Mouse (Mus musculus) bone marrow, adult 2 months (tissue): ENCODE data around the gene Ndufs4. TPM values are rescaled to one million over a fixed set of nuclear protein-coding genes. Genes with fewer than 3 reads are reported as not detected.
"Not testable (repeated sequence)": the region's sequence is repeated elsewhere in the genome, so short reads cannot be mapped to it uniquely, and the experiment has no call there.

Experiments
- H3K27ac ChIP-seq: fragments of 200-500 bp; 2 replicates; pipeline ENCODE4 v1.5.1; 2012; ENCODE audit warnings: low read depth, mild to moderate bottlenecking, control low read depth, inconsistent platforms, low read length; ENCODE audit not compliant: control insufficient read depth, poor library complexity, insufficient read depth
- H3K4me1 ChIP-seq: fragments of 200-500 bp; 2 replicates; pipeline ENCODE4 v1.6.1; 2011; ENCODE audit warnings: low read length; ENCODE audit not compliant: control insufficient read depth, insufficient read depth
- H3K4me3 ChIP-seq: fragments of 200-500 bp; replicated peaks from 2 replicates; pipeline ENCODE3; 2011; ENCODE audit warnings: mild to moderate bottlenecking, low read depth, low read length, control low read depth; ENCODE audit not compliant: control insufficient read depth
- CTCF ChIP-seq: fragments of 200-500 bp; IDR thresholded peaks from 2 replicates; pipeline ENCODE4 v1.5.1; 2011; ENCODE audit warnings: low read length, control low read depth; ENCODE audit not compliant: control insufficient read depth, insufficient read depth
- POLR2A ChIP-seq: fragments of 200-500 bp; IDR thresholded peaks from 2 replicates; pipeline ENCODE4 v1.6.1; 2011; ENCODE audit warnings: low read depth, mild to moderate bottlenecking, control low read depth, low read length, borderline replicate concordance; ENCODE audit not compliant: control insufficient read depth
- WGBS: fragments of 180-500 bp; shearing (Covaris S2); methylation state at CpG from one replicate; pipeline ENCODE4 v1.1.7; 2018; 5-methylcytosine and 5-hydroxymethylcytosine counted together
- polyA plus RNA-seq: library from polyadenylated mRNA; stranded (reverse); fragments of >200 nt; gene quantifications from 2 replicates; pipeline ENCODE4 v1.2.4, GENCODE M21; 2011; ENCODE audit warnings: low replicate concordance; ENCODE audit not compliant: missing spikeins, insufficient read depth, insufficient read length

Gene Ndufs4
- polyA plus RNA-seq, 1 experiment: 93.8 TPM

GRCm38 (mm10) chr13:114310591-114310990 is 77.5 kb downstream of the Ndufs4 start:
- TF ChIP-seq CTCF (no peak), POLR2A (no peak)
- H3K27ac ChIP-seq: no peak overlapping the region
- H3K4me3 ChIP-seq: no peak overlapping the region
- no peaks in the 10 kb centered on the region; the same call in 1 of the 2 replicates for H3K4me1 ChIP-seq
- 88% methylated on average over 11 of the region's 11 CpGs for WGBS

- WGBS: 88% methylated on average over 7 of the region's 7 CpGs
- no peak overlapping the region for H3K27ac ChIP-seq
- H3K4me3 ChIP-seq: no peak overlapping the region
- no peaks in the 10 kb centered on the region; the same call in 1 of the 2 replicates for H3K4me1 ChIP-seq
- TF ChIP-seq CTCF: no peak
- no peak for TF ChIP-seq POLR2A
Measured at GRCm38 (mm10) chr13:114304684-114305083, 83.4 kb downstream of the Ndufs4 start.

- TF ChIP-seq CTCF: no peak
- no peak for TF ChIP-seq POLR2A
- H3K4me1 ChIP-seq: no peaks in the 10 kb centered on the region; the same call in 1 of the 2 replicates
- H3K4me3 ChIP-seq: no peak overlapping the region
- H3K27ac ChIP-seq: no peak overlapping the region
- WGBS: 90% methylated on average over 4 of the region's 4 CpGs
Measured at GRCm38 (mm10) chr13:114303466-114304175, 84.4 kb downstream of the Ndufs4 start.

GRCm38 (mm10) chr13:114297761-114298160 is 90.3 kb downstream of the Ndufs4 start:
- WGBS: 82% methylated on average over 3 of the region's 3 CpGs
- no peak overlapping the region for H3K4me3 ChIP-seq
- H3K4me1 ChIP-seq: no peaks in the 10 kb centered on the region; the same call in 1 of the 2 replicates
- TF ChIP-seq CTCF (no peak), POLR2A (no peak)
- no peak overlapping the region for H3K27ac ChIP-seq

GRCm38 (mm10) chr13:114296556-114296955 is 91.5 kb downstream of the Ndufs4 start:
- Histone ChIP-seq H3K4me1 (no peaks in the 10 kb centered on the region; the same call in 1 of the 2 replicates), H3K4me3 (no peak overlapping the region), H3K27ac (no peak overlapping the region)
- TF ChIP-seq POLR2A (no peak), CTCF (no peak)
- 88% methylated on average over 4 of the region's 4 CpGs for WGBS

GRCm38 (mm10) chr13:114289411-114289810 is 98.6 kb downstream of the Ndufs4 start:
- WGBS: 91% methylated on average over 1 of the region's 1 CpGs
- TF ChIP-seq POLR2A: no peak
- no peak for TF ChIP-seq CTCF
- no peak overlapping the region for H3K27ac ChIP-seq

GRCm38 (mm10) chr13:114288511-114288910 is 99.5 kb downstream of the Ndufs4 start:
- no peak for TF ChIP-seq POLR2A
- no peak for TF ChIP-seq CTCF
- H3K27ac ChIP-seq: no peak overlapping the region
- H3K4me1 ChIP-seq: no peaks in the 10 kb centered on the region; the same call in 1 of the 2 replicates
- 90% methylated on average over 3 of the region's 3 CpGs for WGBS
- no peak overlapping the region for H3K4me3 ChIP-seq

More at GRCm38 (mm10) chr13:114289411-114289810, 98.6 kb downstream of the Ndufs4 start:
- Histone ChIP-seq H3K4me3 (no peak overlapping the region), H3K4me1 (no peaks in the 10 kb centered on the region; the same call in 1 of the 2 replicates)

GRCm38 (mm10) chr13:114278690-114279089 is 109.4 kb downstream of the Ndufs4 start:
- not testable (repeated sequence) for H3K4me3 ChIP-seq, H3K27ac ChIP-seq, H3K4me1 ChIP-seq
- WGBS: 88% methylated on average over 2 of the region's 2 CpGs
